Mouse (Mus musculus) brain, embryonic 14.5 days (tissue): ENCODE data around the gene Sash3.
"Not testable (repeated sequence)": the region's sequence is repeated elsewhere in the genome, so short reads cannot be mapped to it uniquely, and the experiment has no call there.

Source experiments
- CTCF ChIP-seq: fragments of 200-500 bp; IDR thresholded peaks from 2 replicates; pipeline ENCODE4 v1.5.1; 2012; ENCODE audit warnings: inconsistent platforms, mild to moderate bottlenecking, moderate library complexity, borderline replicate concordance; ENCODE audit not compliant: insufficient read depth, insufficient read length; ENCODE audit errors: extremely low read depth
- POLR2A ChIP-seq: fragments of 200-500 bp; IDR thresholded peaks from 2 replicates; pipeline ENCODE4 v1.6.1; 2012; ENCODE audit warnings: mild to moderate bottlenecking, inconsistent platforms, borderline replicate concordance; ENCODE audit not compliant: poor library complexity, insufficient read depth, insufficient read length, severe bottlenecking; ENCODE audit errors: extremely low read depth

GRCm38 (mm10) chrX:48209746-48210145 lies 63.5 kb downstream of the Sash3 start:
- TF ChIP-seq CTCF, POLR2A: not testable (repeated sequence)
